Mouse (Mus musculus): ENCODE results near the gene Chst8. TPM values are rescaled to one million over a fixed set of nuclear protein-coding genes. Genes with fewer than 3 reads are reported as not detected.

Gene Chst8
- total RNA-seq (2021): under 1 TPM in 1 of 2 experiments, not detected in 1; 0.37 TPM
- long read RNA-seq, experiment 1: 0 reads
- long read RNA-seq, experiment 2: 0 reads

GRCm38 (mm10) chr7:34812531-34813111, at the start of gene Chst8:
Gene Chst8, minus strand, starts transcription at chr7:34812711.
- peak; percentile 75 for DNase-seq
- intact Hi-C loops (cut with DNase I): no loop called here

GRCm38 (mm10) chr7:34858291-34858690, 45.8 kb upstream of the Chst8 start:
- intact Hi-C loops (cut with DNase I): loop anchor here (10.0 kb wide), 1 partner anchor 317 kb away; no protein-coding TSS in a partner anchor
- DNase-seq: no peak

- intact Hi-C loops (cut with DNase I): loop anchor here (10.0 kb wide), 1 partner anchor 320 kb away; no protein-coding TSS in a partner anchor
- DNase-seq: no peak
Observed at GRCm38 (mm10) chr7:34854781-34855352, 42.4 kb upstream of the Chst8 start.

GRCm38 (mm10) chr7:34853393-34853792, 40.9 kb upstream of the Chst8 start:
- intact Hi-C loops (cut with DNase I): loop anchor here (10.0 kb wide), 1 partner anchor 321 kb away; no protein-coding TSS in a partner anchor

GRCm38 (mm10) chr7:34849660-34850059, 37.1 kb upstream of the Chst8 start:
- intact Hi-C loops (cut with DNase I): loop anchor here (10.0 kb wide), 1 partner anchor 325 kb away; no protein-coding TSS in a partner anchor
- DNase-seq: peak; percentile 8 to 13

More at GRCm38 (mm10) chr7:34853393-34853792, 40.9 kb upstream of the Chst8 start:
- no peak for DNase-seq

GRCm38 (mm10) chr7:34848811-34849210, 36.3 kb upstream of the Chst8 start:
- no peak for DNase-seq
- intact Hi-C loops (cut with DNase I): no loop called here

GRCm38 (mm10) chr7:34847900-34848299, 35.4 kb upstream of the Chst8 start:
- no peak for DNase-seq
- intact Hi-C loops (cut with DNase I): no loop called here

GRCm38 (mm10) chr7:34847410-34847809, 34.9 kb upstream of the Chst8 start:
- intact Hi-C loops (cut with DNase I): no loop called here
- DNase-seq: no peak

- no peak for DNase-seq
- intact Hi-C loops (cut with DNase I): no loop called here
Observed at GRCm38 (mm10) chr7:34838749-34839148, 26.2 kb upstream of the Chst8 start.

GRCm38 (mm10) chr7:34838231-34838630, 25.7 kb upstream of the Chst8 start:
- intact Hi-C loops (cut with DNase I): no loop called here
- DNase-seq: no peak

GRCm38 (mm10) chr7:34826255-34826909, 13.9 kb upstream of the Chst8 start:
- intact Hi-C loops (cut with DNase I): no loop called here

GRCm38 (mm10) chr7:34821587-34821986, 9.1 kb upstream of the Chst8 start:
- DNase-seq: no peak
- intact Hi-C loops (cut with DNase I): no loop called here

More at GRCm38 (mm10) chr7:34826255-34826909, 13.9 kb upstream of the Chst8 start:
- peak in 1 of 2 experiments; percentile 14 for DNase-seq

- intact Hi-C loops (cut with DNase I): no loop called here
- DNase-seq: no peak
Observed at GRCm38 (mm10) chr7:34820554-34820953, 8.0 kb upstream of the Chst8 start.

- intact Hi-C loops (cut with DNase I): no loop called here
- DNase-seq: no peak
Observed at GRCm38 (mm10) chr7:34819796-34820195, 7.3 kb upstream of the Chst8 start.

GRCm38 (mm10) chr7:34818660-34819059, 6.1 kb upstream of the Chst8 start:
- intact Hi-C loops (cut with DNase I): no loop called here
- DNase-seq: no peak

GRCm38 (mm10) chr7:34816981-34817380, 4.5 kb upstream of the Chst8 start:
- intact Hi-C loops (cut with DNase I): no loop called here
- DNase-seq: no peak

GRCm38 (mm10) chr7:34814801-34815200, 2.3 kb upstream of the Chst8 start:
- DNase-seq: no peak
- intact Hi-C loops (cut with DNase I): no loop called here

- intact Hi-C loops (cut with DNase I): no loop called here
Observed at GRCm38 (mm10) chr7:34811531-34812526, 682 bp downstream of the Chst8 start.

GRCm38 (mm10) chr7:34811060-34811459, 1.5 kb downstream of the Chst8 start:
- intact Hi-C loops (cut with DNase I): no loop called here

More at GRCm38 (mm10) chr7:34811531-34812526, 682 bp downstream of the Chst8 start:
- peak in 1 of 2 experiments; percentile 15 for DNase-seq

GRCm38 (mm10) chr7:34806307-34806706, 6.2 kb downstream of the Chst8 start:
- intact Hi-C loops (cut with DNase I): no loop called here
- DNase-seq: peak; percentile 68 to 79

More at GRCm38 (mm10) chr7:34811060-34811459, 1.5 kb downstream of the Chst8 start:
- no peak for DNase-seq

All from heart, postnatal 14 days (tissue).